Mouse (Mus musculus) MEL-GATA-1-ER (cell line): ENCODE data around the gene St5.

ENCODE experiments used
- DNase-seq: peaks from one replicate; pipeline ENCODE4 v3.0.0-alpha.2; 2012; ENCODE audit warnings: low read depth; ENCODE audit errors: extremely low read depth

Gene St5

GRCm38 (mm10) chr7:109576321-109577314, 126.8 kb downstream of the St5 start:
- no peak for DNase-seq

GRCm38 (mm10) chr7:109574166-109574565, 129.2 kb downstream of the St5 start:
- DNase-seq: no peak

- DNase-seq: no peak
Observed at GRCm38 (mm10) chr7:109568391-109568892, 135.0 kb downstream of the St5 start.

DNA sequence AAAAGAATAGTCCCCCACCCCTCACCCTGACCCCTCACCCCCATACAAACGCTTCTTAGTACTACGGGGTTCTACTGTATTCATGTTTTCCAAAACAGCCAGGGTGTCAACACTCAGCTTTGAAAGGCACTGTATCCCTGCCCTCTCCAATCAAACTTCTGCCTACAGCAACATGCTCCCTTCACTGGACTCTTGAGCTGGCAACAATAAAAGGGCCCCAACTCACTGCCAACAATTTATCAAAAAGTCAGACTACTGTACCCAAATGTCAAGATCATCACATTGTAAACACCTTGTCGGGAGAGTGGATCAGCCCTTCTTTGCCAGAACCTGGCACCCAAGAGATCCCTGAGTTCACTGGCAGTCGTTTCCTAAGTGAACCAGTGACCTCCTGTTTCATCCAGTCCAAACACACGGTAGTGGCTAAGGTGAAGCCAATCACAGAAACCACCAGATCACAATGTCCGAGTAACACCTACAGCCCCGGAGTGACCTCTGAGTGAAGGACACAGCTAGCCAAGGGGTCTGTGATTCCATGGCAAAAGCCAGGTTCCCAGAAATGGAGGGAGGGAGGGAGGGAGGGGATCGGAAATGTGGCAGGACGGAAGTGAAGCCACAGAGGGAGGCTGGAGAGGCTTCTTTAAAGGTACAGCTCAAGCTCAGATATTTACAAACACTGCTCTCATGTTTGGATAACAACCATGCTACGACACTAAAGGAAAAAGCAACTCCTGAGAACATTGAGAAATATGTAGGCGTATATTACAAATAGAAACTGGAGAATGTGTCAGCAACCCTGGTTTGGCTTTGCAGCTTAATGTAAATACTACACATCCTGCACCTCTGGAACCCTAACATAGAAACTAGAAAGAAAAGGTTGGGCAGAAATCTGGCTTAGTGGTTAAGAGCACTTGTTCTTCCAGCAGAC, 136.3 kb downstream of the St5 start:
- DNase-seq: no peak

DNA sequence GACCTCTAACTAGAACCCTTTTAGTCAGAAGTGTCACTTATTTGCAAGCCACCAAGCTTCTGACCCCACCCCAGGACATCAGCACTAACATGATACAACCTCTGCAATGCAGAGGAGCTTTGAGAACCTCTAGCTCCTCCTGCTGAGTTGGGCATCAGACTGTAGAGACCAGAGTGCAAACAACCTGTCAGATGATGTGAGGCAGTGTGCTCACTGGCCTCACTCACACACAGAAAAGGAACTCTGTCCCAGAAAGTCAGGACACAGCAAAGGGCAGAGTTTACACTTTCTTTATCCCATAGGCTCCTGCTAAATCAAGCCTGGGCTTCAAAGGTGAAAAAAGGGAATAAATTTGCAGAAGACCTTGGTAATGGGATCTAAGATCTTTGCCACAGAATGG, 137.1 kb downstream of the St5 start:
- no peak for DNase-seq

- DNase-seq: no peak
Observed at GRCm38 (mm10) chr7:109563775-109564362, 139.5 kb downstream of the St5 start.

DNA sequence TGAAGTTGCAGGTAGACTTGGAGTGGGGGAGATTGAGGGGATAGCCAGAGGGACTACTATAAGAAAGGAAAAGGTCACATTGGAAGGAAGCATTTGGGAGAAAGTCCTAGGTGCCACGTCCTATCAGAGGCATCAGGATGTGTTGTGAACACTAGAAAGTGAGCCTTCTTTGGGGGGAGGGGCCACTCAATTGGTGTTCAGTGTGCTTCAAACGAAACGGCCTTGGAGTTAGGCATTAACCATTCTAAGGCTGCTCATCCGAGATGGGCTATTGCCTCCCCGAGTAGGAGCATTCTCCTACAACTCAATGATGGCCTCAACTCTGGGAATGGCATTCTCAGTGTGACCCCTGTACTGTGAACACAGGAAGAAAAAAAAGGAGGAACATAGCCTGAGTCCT, 140.7 kb downstream of the St5 start:
- no peak for DNase-seq

GRCm38 (mm10) chr7:109562154-109562599, 141.2 kb downstream of the St5 start:
- no peak for DNase-seq

DNA sequence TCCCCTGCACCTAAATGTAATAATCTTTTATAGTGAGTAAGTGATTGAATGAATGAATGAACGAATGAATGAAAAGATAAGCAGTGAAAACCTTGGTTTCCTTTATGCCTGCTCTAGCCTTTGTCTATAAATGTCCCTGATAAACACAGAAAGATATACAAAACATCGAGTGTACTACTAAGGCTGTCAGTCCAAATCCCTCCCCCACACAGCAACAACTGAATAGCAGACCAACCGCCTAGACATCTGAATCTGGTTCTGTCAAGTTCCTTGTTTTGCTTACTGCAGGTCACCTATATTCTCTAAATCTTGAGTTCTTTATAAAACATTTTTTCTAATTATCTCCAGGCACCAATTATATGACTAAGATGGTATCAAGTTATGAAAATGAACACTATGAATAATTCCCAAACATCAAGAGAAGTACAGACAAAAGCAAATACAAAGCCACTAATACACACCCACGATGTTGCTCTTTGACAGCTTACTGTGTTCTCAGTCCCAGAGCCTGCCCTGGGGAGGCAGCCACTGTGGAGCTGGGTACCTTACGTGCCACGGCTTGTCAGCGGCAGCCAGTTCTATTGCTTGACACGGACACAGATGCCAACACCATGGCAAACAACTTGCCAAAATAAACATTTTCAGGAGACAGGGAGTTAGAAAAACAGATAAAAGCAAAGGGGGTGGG, 141.8 kb downstream of the St5 start:
- DNase-seq: no peak

- DNase-seq: no peak
Observed at GRCm38 (mm10) chr7:109559536-109559935, 143.9 kb downstream of the St5 start.

DNA sequence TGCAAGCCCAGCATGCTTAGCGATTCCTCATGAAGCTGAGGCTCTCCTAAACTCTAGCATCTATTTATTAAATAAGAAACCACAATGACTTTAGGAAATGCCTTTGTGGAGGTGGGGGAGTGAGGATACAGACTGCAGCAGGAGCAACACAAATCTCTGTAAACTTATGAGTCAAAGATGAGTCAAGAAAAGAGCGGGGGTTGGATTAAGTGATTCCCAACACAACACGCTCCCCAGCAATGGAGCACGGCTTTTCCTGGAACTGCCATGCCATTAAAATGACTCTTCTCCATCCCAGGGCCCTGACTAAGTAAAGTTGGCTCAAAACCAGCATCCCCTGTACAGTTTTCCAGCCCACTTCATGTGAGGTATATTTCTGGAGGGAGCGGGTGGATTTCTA, 156.7 kb downstream of the St5 start:
- DNase-seq: no peak

DNA sequence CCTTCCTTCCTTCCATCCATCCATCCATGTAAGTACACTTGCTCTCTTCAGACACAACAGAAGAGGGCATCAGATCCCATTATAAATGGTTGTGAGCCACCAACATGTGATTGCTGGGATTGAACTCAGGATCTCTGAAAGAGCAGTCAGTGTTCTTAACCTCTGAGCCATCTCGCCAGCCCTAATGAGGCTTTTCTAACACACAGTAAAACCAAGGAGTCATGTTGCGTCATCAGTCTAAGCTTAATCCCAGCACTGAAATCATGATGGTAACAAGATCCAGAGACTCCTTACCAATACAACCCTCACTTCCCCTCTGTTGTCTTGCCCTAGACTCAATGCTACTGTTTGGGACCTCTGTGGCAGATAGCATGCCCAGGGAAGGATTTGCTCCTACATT, 157.2 kb downstream of the St5 start:
- no peak for DNase-seq

DNA sequence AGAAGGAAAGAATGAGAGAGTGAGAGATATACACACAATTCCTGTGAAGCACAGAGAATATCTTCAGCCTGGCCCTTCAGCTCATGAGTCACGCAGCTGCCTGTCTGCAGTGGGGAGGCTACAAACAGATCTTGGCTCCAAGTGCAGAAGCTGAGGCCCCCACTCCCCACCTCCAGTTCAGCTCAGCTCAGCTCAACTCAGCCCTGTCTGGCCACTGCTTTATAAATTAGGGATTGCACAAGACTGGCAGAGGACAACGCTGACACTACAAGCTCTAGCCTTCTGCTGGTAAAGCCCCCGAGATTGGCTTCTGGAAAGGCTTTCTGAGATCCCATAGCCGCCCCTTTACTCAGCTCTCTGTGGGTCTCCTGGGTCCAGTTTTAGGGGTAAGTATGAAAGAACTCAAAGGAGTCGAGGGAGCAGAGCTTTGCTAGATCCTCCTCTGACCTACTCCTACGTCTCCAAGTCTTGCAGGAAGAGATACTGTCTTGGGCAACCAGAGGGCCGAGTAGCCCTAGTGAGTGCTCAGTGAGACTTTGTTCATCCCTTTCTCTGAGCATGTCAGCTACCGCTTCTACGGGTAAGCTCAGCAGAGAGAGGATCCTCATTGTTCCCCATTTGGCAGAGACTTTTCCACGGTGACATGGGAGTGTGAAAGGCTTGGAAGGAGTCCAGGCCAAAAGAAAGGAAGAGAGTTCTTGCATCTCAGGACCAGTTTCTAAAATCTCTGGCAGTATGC, 158.0 kb downstream of the St5 start:
- no peak for DNase-seq

DNA sequence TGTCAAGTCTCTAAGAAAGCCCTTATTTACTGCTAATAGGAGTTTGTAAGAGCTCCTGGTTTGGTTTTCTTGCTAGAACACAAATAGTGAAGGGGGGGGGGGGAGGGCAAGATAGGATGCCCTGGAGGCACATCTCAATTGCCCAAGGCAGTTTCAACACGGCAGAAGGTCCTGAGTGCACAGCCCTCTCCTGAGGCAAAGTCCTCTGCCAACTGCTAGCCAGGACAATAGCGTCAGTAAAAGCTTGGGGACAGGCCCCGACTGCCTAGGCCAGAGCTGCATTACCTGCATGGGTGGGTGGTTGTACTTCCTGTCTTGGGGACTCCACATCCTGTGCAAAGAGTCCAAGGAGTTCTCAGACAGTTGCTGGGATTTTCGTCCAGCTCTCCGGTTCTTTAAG, 158.6 kb downstream of the St5 start:
- DNase-seq: no peak

DNA sequence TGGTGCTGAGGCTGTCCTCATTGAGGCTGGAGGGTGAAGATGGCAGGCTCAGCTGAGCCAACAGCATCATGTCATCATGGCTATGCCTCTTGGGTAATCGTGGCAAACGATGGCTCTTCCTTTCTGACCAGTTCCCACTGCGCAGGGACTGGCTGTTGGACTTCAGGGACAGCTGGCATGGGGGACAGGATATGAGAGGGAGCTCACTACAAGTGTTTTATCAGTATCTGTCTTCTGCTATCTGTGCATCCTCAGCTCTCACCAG, 161.1 kb downstream of the St5 start:
- DNase-seq: no peak

- no peak for DNase-seq
Observed at GRCm38 (mm10) chr7:109541609-109542363, 161.6 kb downstream of the St5 start.

- no peak for DNase-seq
Observed at GRCm38 (mm10) chr7:109540902-109541301, 162.5 kb downstream of the St5 start.

- no peak for DNase-seq
Observed at GRCm38 (mm10) chr7:109536451-109536946, 166.9 kb downstream of the St5 start.

GRCm38 (mm10) chr7:109534921-109535320, 168.5 kb downstream of the St5 start:
- no peak for DNase-seq
